Mouse (Mus musculus) G1E-ER4 (cell line): Measurements from ENCODE around the gene Nck2. TPM values are rescaled to one million over a fixed set of nuclear protein-coding genes. Genes with fewer than 3 reads are reported as not detected.
A peak's percentile ranks its signal among the peaks of the same experiment; 100 is the strongest.

Source experiments
- GATA1 ChIP-seq: IDR thresholded peaks from one replicate; pipeline ENCODE4 v1.8.0; 2012; ENCODE audit warnings: low read length, inconsistent platforms
- polyA plus RNA-seq: library from polyadenylated mRNA; stranded (reverse); fragments of >175 nt; gene quantifications from 2 replicates; pipeline ENCODE4 v1.2.3, GENCODE M21; 2012

Gene Nck2
- 55.2 and 64.2 TPM in 2 replicates for polyA plus RNA-seq

DNA sequence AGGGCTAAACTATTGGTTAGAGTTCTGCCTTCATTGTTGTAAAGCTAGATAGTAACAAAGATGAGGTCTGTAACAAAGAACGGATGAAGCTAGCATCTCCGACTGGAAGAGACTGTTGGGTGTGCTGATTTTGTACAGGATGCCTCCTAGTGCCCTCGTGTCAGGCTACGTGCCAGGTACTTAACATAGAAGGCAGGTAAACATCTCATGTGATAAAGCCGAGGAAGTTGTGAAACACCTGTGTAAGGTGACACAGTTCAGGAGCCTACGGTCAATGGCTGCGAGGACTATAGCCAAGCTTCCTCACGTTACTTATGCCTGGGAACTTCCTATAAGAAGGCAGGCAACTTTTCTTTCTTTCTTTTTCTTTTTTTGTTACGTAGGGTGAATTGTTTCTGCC is at the start of gene Nck2:
Nck2 (plus strand) TSS at position 49 of the 400 bp plus-strand sequence.
- TF ChIP-seq GATA1 = no peak

DNA sequence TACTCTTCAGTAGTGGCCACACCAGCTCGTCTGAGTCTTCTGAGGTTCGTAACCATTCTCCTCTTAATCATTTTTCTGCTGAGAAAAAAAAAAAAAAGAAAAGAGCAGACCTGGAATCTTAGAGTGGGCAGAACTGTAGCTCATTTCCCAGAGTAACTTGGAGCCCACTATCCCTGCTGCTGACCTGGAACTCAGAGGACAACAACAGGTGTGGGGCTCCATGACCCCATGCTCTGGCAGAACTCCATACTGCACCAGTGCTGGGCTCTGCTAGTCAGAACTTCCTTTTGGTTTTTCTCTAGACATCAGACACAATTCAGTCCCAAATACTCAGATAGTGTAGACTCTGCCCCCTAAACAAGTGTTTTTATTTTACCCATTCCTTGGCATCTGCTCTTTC is 49.3 kb upstream of the Nck2 start:
- TF ChIP-seq GATA1 = no peak

DNA sequence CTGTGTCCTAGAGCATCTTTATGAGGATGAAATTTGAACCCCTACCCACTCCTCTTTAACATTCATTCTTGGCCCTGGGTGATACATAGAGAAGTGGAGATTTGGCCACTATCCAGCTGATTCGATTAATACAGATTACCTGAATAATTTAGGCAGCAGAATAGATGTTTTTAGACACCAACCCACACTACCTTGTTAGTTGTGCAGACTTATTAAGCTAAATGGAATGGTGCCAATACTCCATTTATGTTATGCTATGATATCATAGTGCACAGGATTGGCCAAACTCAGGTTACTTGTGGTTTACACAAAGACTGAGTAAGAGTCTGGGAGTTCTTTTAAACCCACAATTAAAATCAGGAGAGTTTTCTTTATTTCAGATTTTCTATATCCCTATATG is 48.6 kb upstream of the Nck2 start:
- TF ChIP-seq GATA1 = no peak

DNA sequence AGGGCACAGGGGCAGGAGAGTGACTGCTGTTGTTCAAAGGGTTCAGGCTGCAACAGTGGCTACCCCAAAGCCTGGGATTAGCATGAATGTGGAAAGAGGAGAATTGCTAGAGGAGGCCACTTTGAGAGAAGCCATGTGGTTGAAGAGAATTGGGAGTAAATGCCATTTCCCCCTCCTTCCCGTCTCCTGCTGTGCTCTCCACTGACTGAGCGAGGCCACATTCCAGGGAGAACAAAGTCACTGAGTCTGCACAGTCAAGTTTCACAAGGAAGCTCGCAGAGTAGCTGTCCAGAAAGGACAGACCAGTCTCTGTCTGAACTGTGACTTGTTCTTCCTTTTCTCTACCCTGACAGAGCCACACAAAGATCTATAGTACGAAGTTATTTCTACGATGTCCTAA is 47.9 kb upstream of the Nck2 start:
- no peak for TF ChIP-seq GATA1

DNA sequence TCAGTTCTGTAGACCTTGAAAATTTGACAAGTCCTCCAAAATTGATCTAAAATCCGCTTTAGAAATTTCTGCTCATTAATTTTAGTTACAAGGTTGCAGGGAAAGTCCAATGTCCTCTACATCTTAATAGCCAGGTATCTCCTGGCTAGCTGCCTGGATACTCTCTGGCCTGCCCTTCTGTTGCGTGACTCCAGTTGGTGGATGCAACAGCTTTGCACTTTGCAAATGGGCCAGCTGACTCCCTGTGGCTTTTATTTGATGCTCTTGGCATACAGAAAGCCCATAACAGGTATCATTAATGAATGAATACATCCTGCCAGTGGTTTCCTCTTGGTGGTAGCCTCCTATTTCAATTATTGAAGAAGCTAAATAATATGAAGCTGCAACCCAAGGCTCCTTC is 47.3 kb upstream of the Nck2 start:
- TF ChIP-seq GATA1 = no peak

DNA sequence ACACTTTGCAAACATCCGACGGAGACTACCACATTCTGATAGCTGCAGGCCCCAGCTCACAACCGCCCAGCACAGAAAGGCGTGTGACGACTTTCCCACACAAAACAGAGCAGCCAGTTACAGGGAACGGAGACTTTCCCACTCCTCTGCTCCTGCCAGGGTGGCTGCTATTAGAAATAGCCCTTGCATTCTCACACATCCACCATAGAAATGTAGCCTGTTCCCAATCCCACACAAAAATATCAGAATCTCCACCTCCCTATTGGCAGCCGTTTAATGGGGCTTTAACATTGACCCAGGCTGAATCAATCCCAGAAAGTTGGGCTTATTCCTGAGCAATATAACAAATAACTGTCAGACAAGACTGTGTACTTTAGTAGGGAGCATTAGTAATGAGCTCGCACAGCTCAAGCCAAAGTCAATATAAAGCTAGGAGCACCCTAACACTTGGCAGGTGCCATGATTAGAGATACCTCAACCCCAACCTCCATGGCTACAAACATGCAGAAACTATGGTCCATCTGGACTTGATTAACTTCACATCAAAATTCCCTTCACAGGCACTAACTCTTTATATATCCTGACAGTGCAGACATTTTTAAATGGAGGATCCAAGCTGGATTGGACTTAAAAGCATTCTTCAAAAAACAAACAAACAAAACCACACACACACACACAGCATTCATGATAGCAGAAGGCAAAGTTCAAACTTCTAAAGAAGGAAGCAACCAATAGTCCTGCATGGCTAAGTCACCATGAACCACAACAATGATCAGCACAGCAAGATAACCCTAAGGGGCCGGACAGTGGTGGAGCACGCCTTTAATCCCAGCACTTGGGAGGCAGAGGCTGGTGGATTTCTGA is 45.4 kb upstream of the Nck2 start:
- no peak for TF ChIP-seq GATA1

DNA sequence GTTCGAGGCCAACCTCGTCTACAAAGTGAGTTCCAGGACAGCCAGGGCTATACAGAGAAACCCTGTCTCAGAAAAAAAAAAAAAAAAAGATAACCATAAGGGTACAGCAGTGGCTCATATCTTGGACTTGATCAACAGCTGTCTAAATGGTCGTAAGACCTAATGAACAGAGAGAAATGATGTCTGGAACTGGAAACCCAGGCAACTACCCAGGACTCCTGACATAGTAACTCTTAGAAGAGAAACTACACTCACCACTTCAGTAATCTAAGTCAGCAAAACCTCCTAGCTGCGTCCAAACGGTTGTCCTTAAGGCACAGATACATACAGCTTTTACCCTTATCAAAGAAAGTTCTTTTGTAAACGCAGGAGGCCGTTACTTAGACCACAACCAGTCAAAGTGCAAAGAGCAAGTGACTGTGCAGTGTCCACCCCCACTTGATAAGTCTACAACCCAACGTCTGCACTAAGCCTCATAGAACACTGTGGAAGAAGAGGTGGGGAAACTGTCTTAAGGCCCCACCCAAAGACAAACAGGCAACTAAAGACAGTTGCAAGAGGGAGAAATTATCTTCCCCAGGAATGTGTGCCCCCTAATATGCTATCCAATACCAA is 44.7 kb upstream of the Nck2 start:
- TF ChIP-seq GATA1 = no peak

DNA sequence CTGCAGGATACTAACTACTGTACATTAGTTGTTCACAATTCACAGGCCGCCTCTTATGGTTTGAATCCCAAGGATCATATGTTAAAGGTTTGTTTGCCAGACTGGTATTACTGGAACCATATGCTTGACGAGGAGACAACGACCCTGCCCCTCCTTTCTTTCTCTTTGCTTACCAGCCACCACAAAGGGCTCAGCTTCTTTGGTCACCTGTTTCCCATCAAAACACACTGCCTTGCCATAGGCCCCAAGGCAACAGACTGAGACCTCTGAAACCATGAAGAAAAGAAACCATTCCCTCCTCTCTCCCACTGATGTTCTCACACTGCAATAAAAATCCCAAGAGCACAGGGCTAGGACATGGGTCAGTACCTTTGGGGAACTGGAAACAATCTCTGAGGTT is 43.7 kb upstream of the Nck2 start:
- no peak for TF ChIP-seq GATA1

DNA sequence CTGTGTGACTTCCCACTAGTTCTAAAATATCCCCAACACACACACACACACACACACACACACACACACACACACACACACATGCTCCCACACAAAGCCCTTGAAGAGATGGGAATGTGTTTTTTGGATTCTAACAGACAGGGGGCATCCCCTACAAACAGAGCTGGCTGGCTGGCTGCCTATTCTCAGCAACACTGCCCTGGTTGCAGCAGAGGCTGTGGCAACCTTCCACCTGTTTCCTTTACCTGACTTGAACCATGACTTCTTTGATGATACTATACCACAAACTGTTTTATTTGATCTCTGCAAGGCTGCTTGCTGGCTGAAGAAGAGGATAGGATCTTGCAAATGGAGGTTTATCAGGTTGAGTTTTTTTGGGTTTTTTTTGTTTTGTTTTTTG is 41.0 kb upstream of the Nck2 start:
- TF ChIP-seq GATA1 = no peak

DNA sequence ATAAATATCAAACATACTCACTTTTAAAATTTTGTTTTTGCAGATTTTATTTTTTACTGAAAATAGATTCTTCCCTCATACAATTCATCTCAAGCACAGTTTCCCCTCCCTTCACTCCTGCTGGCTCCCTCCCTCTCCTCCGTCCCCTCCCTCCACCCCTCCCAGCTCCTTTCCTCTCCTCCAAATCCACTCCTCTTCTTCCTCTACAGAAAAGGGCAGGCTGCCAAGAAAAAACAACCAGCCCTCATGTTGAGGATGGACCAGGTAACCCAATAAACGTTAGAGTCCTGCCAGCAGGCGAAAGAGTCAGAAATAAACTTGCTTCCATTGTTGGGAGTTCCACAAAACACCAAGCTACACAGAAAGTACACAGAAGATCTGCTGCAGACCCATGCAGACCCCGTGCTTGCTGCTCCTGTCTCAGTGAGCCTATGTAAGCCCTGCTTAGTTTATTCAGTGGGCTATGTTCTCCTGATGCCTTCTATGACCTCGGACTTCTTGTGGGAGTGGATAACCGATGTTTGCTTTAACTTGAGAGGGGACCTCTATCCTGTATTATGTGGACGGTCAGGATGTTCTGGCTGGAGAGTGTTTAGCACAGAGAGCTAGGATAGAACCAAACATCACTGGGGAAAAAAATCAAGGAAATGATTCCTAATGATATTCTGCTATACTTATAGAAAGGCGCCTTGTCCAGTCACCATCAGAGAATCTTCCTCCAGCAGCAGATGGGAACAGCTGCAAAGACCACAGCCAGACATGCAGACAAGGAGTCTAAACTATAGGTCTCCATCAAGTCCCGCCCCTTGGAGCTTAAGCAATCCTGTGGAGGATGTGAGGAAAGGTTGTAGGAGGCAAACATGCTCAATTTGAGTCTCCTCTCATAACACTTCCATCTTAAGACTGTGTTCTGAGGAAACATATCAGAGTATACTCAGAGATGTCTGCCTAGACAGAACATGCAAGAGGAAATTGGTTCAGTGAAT is 39.4 kb upstream of the Nck2 start:
- no peak for TF ChIP-seq GATA1

DNA sequence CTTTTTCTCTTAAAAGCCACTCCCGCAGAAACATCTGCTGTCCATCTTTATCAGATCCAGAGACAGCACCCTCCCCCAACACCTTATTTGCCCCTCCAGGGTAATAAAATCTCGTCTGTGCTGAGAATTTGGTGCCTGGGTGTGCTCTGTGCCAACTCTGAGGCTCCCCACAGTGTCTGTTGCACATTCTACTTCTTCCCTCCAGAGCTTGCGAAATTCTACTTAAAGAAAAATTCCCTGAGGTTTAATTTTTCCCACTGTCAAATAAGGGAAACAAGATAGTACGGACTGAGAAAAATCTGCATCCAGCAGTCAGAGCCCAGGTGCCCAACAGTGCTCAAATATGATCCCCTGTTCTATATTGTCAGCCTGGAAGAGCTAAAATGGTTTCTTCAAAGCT is 35.4 kb upstream of the Nck2 start:
- TF ChIP-seq GATA1 = no peak

DNA sequence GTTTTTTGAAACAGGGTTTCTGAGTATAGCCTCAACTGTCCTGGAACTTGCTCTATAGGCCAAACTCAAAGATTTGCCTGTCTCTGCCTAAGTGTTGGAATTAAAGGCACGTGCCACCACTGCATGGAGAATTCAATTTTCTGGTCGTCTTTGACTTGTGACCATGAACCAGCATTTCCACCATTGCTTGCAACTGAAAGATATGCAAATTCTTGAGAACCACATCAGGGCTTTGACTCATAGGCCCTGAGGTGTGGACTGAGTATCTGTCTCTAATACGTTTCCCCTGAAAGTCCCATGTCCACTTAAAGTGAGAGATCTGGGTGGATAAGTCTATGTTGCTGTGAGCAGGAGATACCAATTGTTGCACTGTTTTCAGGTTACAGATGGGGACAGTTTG is 31.6 kb upstream of the Nck2 start:
- no peak for TF ChIP-seq GATA1

DNA sequence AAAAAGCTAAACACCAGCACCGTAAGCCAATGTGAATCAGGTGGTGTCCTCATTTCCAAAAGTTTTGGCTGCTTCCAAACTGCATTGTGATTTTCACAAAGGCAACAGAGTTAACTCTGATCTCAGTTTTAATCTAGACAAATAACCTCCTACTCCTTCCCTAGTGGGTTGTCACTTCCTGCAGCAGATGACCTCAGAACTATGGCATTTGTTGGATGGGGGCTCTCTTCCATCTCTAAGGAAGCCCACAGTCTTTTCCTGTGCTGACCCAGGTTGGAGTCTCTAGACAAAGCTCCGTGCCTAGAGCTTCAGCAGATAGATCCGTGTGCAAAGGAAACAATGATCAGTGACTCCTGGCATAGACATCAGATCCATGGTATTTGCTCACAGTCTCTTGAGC is 31.1 kb upstream of the Nck2 start:
- no peak for TF ChIP-seq GATA1

DNA sequence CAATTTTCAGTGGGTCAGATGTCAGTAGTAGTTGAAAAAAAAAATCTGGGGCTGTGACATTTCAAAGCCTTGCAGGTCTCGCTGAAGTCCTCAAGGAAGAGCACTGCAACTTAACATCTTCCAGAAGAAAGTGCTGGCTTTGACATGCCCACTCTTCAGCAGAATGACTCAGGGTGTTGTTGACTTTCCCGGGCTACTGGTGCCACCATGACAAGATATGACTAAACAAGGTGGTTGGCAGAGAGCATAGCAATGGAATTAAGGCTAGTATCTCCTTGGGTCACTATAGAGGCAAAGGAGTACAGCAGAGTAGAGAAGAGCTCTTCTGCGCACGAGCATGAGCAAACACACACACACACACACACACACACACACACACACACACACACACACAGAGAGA is 30.6 kb upstream of the Nck2 start:
- no peak for TF ChIP-seq GATA1

DNA sequence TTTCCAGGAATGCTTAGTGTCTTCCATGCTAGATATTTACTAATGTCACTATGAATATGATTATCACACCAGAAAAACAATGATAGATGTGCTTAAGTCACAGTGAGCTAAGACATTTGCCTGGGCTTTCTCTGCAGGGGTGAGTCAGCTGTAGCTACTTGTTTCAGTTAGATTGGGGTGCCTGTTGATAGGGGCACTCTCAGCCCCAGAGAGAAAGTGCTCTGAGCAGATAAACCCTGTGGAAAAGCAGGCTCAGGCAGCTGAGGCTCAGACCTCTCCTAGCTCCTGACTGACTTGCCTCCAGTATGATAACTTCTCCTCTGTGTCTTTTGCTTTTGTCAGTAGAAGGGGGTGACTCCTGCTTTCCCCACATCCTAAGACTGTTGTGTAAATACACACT is 30.2 kb upstream of the Nck2 start:
- peak; percentile 45 for TF ChIP-seq GATA1

DNA sequence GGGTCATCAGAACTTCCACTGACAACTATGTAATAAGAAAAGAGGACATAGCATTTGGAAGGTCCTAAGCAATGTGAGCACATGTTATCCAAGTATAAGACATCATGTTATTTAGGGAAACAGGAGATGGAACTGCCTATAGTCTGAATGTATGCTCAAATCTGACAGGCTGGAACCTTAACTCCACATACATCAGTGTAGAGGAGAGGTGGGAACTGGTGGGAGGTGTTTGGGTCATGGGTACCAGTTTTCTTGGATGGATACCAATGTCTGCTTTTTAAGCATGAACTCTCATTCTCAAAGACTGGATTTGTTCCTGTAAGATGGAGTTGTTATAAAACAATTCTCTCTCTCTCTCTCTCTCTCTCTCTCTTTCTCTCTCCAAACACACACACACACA is 29.4 kb upstream of the Nck2 start:
- TF ChIP-seq GATA1 = no peak
